8 mouse cellular contexts compared by ENCODE assay signal in the genomic region with DNA sequence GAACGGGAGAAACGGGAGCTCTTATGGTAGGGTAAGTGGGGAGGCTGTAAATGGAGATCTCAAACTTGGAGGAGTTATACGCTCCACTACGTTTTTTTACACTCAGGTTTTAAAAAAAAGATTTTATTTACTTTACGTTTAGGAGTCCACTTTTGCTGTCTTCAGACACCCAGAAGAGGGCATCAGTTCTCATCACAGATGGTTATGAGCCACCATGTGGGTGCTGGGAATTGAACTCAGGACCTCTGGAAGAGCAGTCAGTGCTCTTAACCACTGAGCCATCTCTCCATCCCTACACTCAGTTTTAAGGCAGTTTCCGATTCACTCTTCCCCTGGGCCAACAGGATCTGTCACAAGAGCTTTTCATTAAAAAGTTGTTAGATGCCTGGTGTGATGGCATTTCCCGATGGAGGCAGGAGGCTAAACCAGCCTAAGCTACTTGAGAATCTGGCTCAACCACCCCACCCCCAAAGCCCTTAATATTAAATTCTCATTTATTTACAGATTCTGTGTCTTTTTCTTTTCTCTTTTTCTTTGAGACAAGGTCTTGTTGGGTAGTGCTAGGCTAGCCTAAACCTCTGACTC. TPM values are rescaled to one million over a fixed set of nuclear protein-coding genes. Genes with fewer than 3 reads are reported as not detected.
DNase-seq lines count a peak whose midpoint lies in the region; ATAC-seq and TF ChIP-seq lines count a peak whose summit lies in the region.

No protein-coding gene starts in this region.

- peak overlapping the region; percentile 85 for H3K27ac ChIP-seq in heart, adult 2 months
- H3K27ac ChIP-seq in CH12.LX (ENCODE audit: insufficient read depth, low read depth) = peak overlapping the region; percentile 17; the same call in 1 of the 2 replicates
- H3K27ac ChIP-seq in forebrain, embryonic 13.5 days = peak overlapping the region; percentile 80
- peak overlapping the region; percentile 72 for H3K27ac ChIP-seq in liver, embryonic 14.5 days

- intact Hi-C loops in heart, adult 2 months (cut with DNase I) = loop anchor here (1.0 to 5.0 kb wide), 4 partner anchors 44 to 182 kb away; partner anchors contain the start of genes B230217C12Rik, Pcgf2 and Psmb3

- H3K79me2 ChIP-seq in heart, adult 2 months (replicated peaks; ENCODE audit: control insufficient read depth, insufficient read depth, low read length) = no peaks in the 10 kb centered on the region
- no peaks in the 10 kb centered on the region for H3K79me2 ChIP-seq in CH12.LX (replicated peaks; ENCODE audit: control insufficient read depth, extremely low read depth, insufficient read depth, poor library complexity, severe bottlenecking)

- peak overlapping the region; percentile 14; the same call in 1 of the 2 replicates for H3K4me2 ChIP-seq in CH12.LX (ENCODE audit: insufficient read depth, low read depth, poor library complexity, severe bottlenecking)
- H3K4me2 ChIP-seq in forebrain, embryonic 13.5 days = peak overlapping the region; percentile 62
- peak overlapping the region; percentile 84 for H3K4me2 ChIP-seq in liver, embryonic 14.5 days (ENCODE audit: low read depth)

- no peaks in the 10 kb centered on the region for H3K27me3 ChIP-seq in heart, adult 2 months (ENCODE audit: control insufficient read depth, insufficient read depth, low read length)
- H3K27me3 ChIP-seq in CH12.LX (replicated peaks) = no peaks in the 10 kb centered on the region
- no peaks in the 10 kb centered on the region for H3K27me3 ChIP-seq in forebrain, embryonic 13.5 days
- no peaks in the 10 kb centered on the region for H3K27me3 ChIP-seq in liver, embryonic 14.5 days (ENCODE audit: control insufficient read depth, insufficient read depth, low read length)

- ATAC-seq in forebrain, embryonic 13.5 days = peak; percentile 17
- no peak for ATAC-seq in liver, embryonic 14.5 days (ENCODE audit: insufficient read depth)

- no peaks in the 10 kb centered on the region for H3K36me3 ChIP-seq in heart, adult 2 months (ENCODE audit: control insufficient read depth, insufficient read depth, low read length)
- peaks cover 0 to 7% of the 10 kb centered on the region in 2 experiments for H3K36me3 ChIP-seq in CH12.LX (replicated peaks in 1 of 2; ENCODE audit: control insufficient read depth in 1 of 2, insufficient read depth in 1 of 2, low read length in 1 of 2)
- H3K36me3 ChIP-seq in forebrain, embryonic 13.5 days (ENCODE audit: poor library complexity, severe bottlenecking) = no peaks in the 10 kb centered on the region
- no peaks in the 10 kb centered on the region for H3K36me3 ChIP-seq in liver, embryonic 14.5 days (replicated peaks; ENCODE audit: control insufficient read depth, insufficient read depth, low read depth)

- H3K9me3 ChIP-seq in CH12.LX (replicated peaks; ENCODE audit: low read length) = peaks cover 4% of the 10 kb centered on the region
- no peaks in the 10 kb centered on the region for H3K9me3 ChIP-seq in forebrain, embryonic 13.5 days (replicated peaks)
- H3K9me3 ChIP-seq in liver, embryonic 14.5 days (ENCODE audit: control insufficient read depth, low read length) = no peaks in the 10 kb centered on the region

- no peak for TF ChIP-seq POLR2A in heart, adult 2 months (IDR thresholded peaks at IDR 0.05; ENCODE audit: insufficient read depth, low read depth, low read length)
- TF ChIP-seq POLR2A in CH12.LX (IDR thresholded peaks at IDR 0.05; ENCODE audit: low read depth, low read length) = no peak; the same call in 1 of the 2 replicates

- peak; percentile 9; the same call in 1 of the 2 replicates for TF ChIP-seq CTCF in heart, adult 2 months (IDR thresholded peaks at IDR 0.05)
- peak in 1 of 2 experiments; percentile 46; a peak in 2 of 4 replicates for TF ChIP-seq CTCF in CH12.LX (conservative IDR thresholded peaks at IDR 0.05 in 1 of 2, IDR thresholded peaks at IDR 0.05 in 1 of 2; ENCODE audit: low read depth in 2 of 2, low read length in 2 of 2)
- no peak for TF ChIP-seq CTCF in liver, embryonic 14.5 days (IDR thresholded peaks at IDR 0.05; ENCODE audit: low read depth)

- TF ChIP-seq EP300 in heart, adult 2 months (IDR thresholded peaks at IDR 0.05; ENCODE audit: insufficient read depth, low read depth, low read length) = no peak
- no peak for TF ChIP-seq EP300 in CH12.LX (IDR thresholded peaks at IDR 0.05; ENCODE audit: low read length)
- no peak for TF ChIP-seq EP300 in liver, embryonic 14.5 days (IDR thresholded peaks at IDR 0.05; ENCODE audit: low read depth)

- H3K4me3 ChIP-seq in heart, adult 2 months = peak overlapping the region; percentile 75
- peak overlapping the region; percentile 40 to 79 (median 42) for H3K4me3 ChIP-seq in CH12.LX (replicated peaks in 1 of 3; ENCODE audit: low read depth in 2 of 3, low read length in 2 of 3, poor library complexity in 1 of 3)
- H3K4me3 ChIP-seq in forebrain, embryonic 13.5 days = peak overlapping the region; percentile 58
- peak overlapping the region; percentile 70 to 85 for H3K4me3 ChIP-seq in liver, embryonic 14.5 days (ENCODE audit: insufficient read depth in 1 of 2, low read depth in 2 of 2, low read length in 2 of 2)

- TF ChIP-seq RAD21 in CH12.LX (IDR thresholded peaks at IDR 0.05; ENCODE audit: low read depth, low read length) = no peak

- dilution Hi-C loops in CH12.LX (cut with MboI; ENCODE audit: extremely low pct_ligation_motif_present, extremely low pct_unique_long_range_greater_than_20kb, low sequenced_read_pairs) = no loop called here

- in situ Hi-C loops in CH12.LX (cut with MboI; ENCODE audit: low pct_ligation_motif_present, low pct_unique_long_range_greater_than_20kb, low sequenced_read_pairs) = loop anchor here (5.0 kb wide), 1 partner anchor 87 kb away; the partner anchor contains the start of gene Lasp1

- no peaks in the 10 kb centered on the region for H3K4me1 ChIP-seq in heart, adult 2 months (ENCODE audit: control insufficient read depth, insufficient read depth, low read length)
- H3K4me1 ChIP-seq in CH12.LX (ENCODE audit: control insufficient read depth in 1 of 2, insufficient read depth in 2 of 2) = peaks cover 3 to 30% of the 10 kb centered on the region in 2 experiments
- no peaks in the 10 kb centered on the region; the same call in 1 of the 2 replicates for H3K4me1 ChIP-seq in forebrain, embryonic 13.5 days
- H3K4me1 ChIP-seq in liver, embryonic 14.5 days (replicated peaks; ENCODE audit: control insufficient read depth in 2 of 2, insufficient read depth in 2 of 2, low read length in 1 of 2) = peaks cover 3 to 9% of the 10 kb centered on the region in 2 experiments; a peak in 2 of 4 replicates

- peak overlapping the region; percentile 22; the same call in 1 of the 2 replicates for H3K9ac ChIP-seq in heart, adult 2 months (ENCODE audit: low read depth, low read length)
- no peak overlapping the region for H3K9ac ChIP-seq in CH12.LX (ENCODE audit: insufficient read depth, low read depth)
- 0 out of 2 replicates have a peak overlapping the region, but pooled peaks have one; percentile 9 for H3K9ac ChIP-seq in forebrain, embryonic 13.5 days
- peak overlapping the region; percentile 58 for H3K9ac ChIP-seq in liver, embryonic 14.5 days (replicated peaks)

- no peak for DNase-seq in heart, adult 2 months
- DNase-seq in heart, postnatal 4 days = no peak
- no peak for DNase-seq in CH12.LX (ENCODE audit: extremely low read depth)
- DNase-seq in liver, embryonic 14.5 days (ENCODE audit: low read depth in 3 of 3, low spot score in 3 of 3) = no peak
- no peak for DNase-seq in T-cell, adult 2 months (ENCODE audit: low spot score)
- DNase-seq in spleen, postnatal 10 days (ENCODE audit: low spot score in 2 of 2) = no peak
- no peak for DNase-seq in frontal cortex, adult 2 months (ENCODE audit: extremely low spot score in 1 of 2, low spot score in 1 of 2)

- 27% methylated on average over 7 of the region's 7 CpGs for WGBS in heart, adult 2 months
- 29% methylated on average over 7 of the region's 7 CpGs for WGBS in forebrain, embryonic 13.5 days
- WGBS in liver, embryonic 14.5 days (ENCODE audit: insufficient replicate concordance) = 33% methylated on average over 7 of the region's 7 CpGs

TF ChIP-seq in CH12.LX, 34 proteins besides CTCF, POLR2A, EP300 and RAD21:
- TF ChIP-seq POLR2AphosphoS2 (IDR thresholded peaks at IDR 0.05; ENCODE audit: low read depth, low read length) (peak; percentile 73; the same call in 1 of the 2 replicates), CHD1 (IDR thresholded peaks at IDR 0.05; ENCODE audit: low read depth, low read length) (peak; percentile 77; the same call in 1 of the 2 replicates), USF2 (conservative IDR thresholded peaks at IDR 0.05; ENCODE audit: low read depth, low read length) (no peak), NELFE (IDR thresholded peaks at IDR 0.05; ENCODE audit: low read depth, low read length) (peak; percentile 98), MEF2A (IDR thresholded peaks at IDR 0.05; ENCODE audit: borderline replicate concordance, low read depth, low read length) (no peak; the same call in 1 of the 2 replicates), TBP (conservative IDR thresholded peaks at IDR 0.05; ENCODE audit: low read depth, low read length) (no peak; the same call in 1 of the 2 replicates), MYC (IDR thresholded peaks at IDR 0.05; ENCODE audit: low read depth, low read length) (peak; percentile 54; the same call in 1 of the 2 replicates)

RNA-seq across cellular contexts. Expression of gene Fbxo47, which starts 0.7 kb away (rescaled TPM):
- total RNA-seq in heart, adult 2 months (2021) = under 1 TPM; 0.29 to 0.45 TPM
- polyA plus RNA-seq in heart, adult 2 months (2012; rRNA removed) = 0.29 and 0.43 TPM in 2 replicates
- 1 to 10 TPM in 1 of 2 experiments, under 1 TPM in 1; 0.79 to 1.2 TPM for total RNA-seq in heart, postnatal 4 days (2021)
- total RNA-seq in CH12.LX (2012; rRNA removed) = 0.80 and 1.1 TPM in 2 replicates
- total RNA-seq in CH12.LX (2014; rRNA removed) = 2.1 and 3.0 TPM in 2 replicates
- 1.8 and 2.0 TPM in 2 replicates for polyA plus RNA-seq in CH12.LX (2012; ENCODE audit: insufficient read length, low read depth)
- polyA plus RNA-seq in forebrain, embryonic 13.5 days (2015; fragmentation: Nextera tagmentation; extraction: Ambion mirVana) = 0.78 and 1.4 TPM in 2 replicates
- 0.17 and 0.30 TPM in 2 replicates for polyA plus RNA-seq in liver, embryonic 14.5 days (2012; rRNA removed)
- 0.28 and 0.51 TPM in 2 replicates for polyA plus RNA-seq in liver, embryonic 14.5 days (2014; fragmentation: Nextera tagmentation; extraction: Ambion mirVana)
- 0.48 and 0.76 TPM in 2 replicates for polyA plus RNA-seq in frontal cortex, adult 2 months (2012; rRNA removed)

RNA-seq across cellular contexts. Expression of gene B230217C12Rik, which starts 44.1 kb away (rescaled TPM):
- total RNA-seq in heart, adult 2 months (2021) = 1 to 10 TPM in 1 of 2 experiments, under 1 TPM in 1; 0.64 to 1.6 TPM
- polyA plus RNA-seq in heart, adult 2 months (2012; rRNA removed) = 2.3 and 2.7 TPM in 2 replicates
- total RNA-seq in heart, postnatal 4 days (2021) = under 1 TPM; 0.77 to 0.79 TPM
- total RNA-seq in CH12.LX (2012; rRNA removed) = 4.6 and 4.9 TPM in 2 replicates
- total RNA-seq in CH12.LX (2014; rRNA removed) = 13.7 and 14.0 TPM in 2 replicates
- polyA plus RNA-seq in CH12.LX (2012; ENCODE audit: insufficient read length, low read depth) = 11.9 and 12.4 TPM in 2 replicates
- polyA plus RNA-seq in forebrain, embryonic 13.5 days (2015; fragmentation: Nextera tagmentation; extraction: Ambion mirVana) = 17.4 and 18.7 TPM in 2 replicates
- polyA plus RNA-seq in liver, embryonic 14.5 days (2012; rRNA removed) = 0.60 and 0.81 TPM in 2 replicates
- 0.19 and 0.63 TPM in 2 replicates for polyA plus RNA-seq in liver, embryonic 14.5 days (2014; fragmentation: Nextera tagmentation; extraction: Ambion mirVana)
- 102 and 104 TPM in 2 replicates for polyA plus RNA-seq in frontal cortex, adult 2 months (2012; rRNA removed)

Comparison
In these comparisons a context has a peak if more than half of its experiments do, and no peak if none do; other contexts are left out.
1. H3K27ac ChIP-seq: peak in every context shown above with its lines; median percentile 85 in heart, adult 2 months; 80 in forebrain, embryonic 13.5 days; 72 in liver, embryonic 14.5 days; 17 in CH12.LX.
2. H3K4me2 ChIP-seq: peak in every context shown above with its lines; median percentile 84 in liver, embryonic 14.5 days; 62 in forebrain, embryonic 13.5 days; 14 in CH12.LX.